Mouse (Mus musculus): Measurements from ENCODE around the gene Ano8. TPM values are rescaled to one million over a fixed set of nuclear protein-coding genes. Genes with fewer than 3 reads are reported as not detected.

Ano8 gene
- polyA plus RNA-seq, 1 experiment: 7.1 TPM

- no peak overlapping the region for H3K4me3 ChIP-seq (ENCODE audit: low read depth, low read length)
- peaks cover 5% of the 10 kb centered on the region for H3K4me1 ChIP-seq (ENCODE audit: control insufficient read depth, insufficient read depth, low read length)
- no peak overlapping the region for H3K27ac ChIP-seq (ENCODE audit: insufficient read depth, low read length)
- TF ChIP-seq EP300 (IDR thresholded peaks at IDR 0.05; ENCODE audit: insufficient read depth, low read depth, low read length) (no peak), POLR2A (IDR thresholded peaks at IDR 0.05; ENCODE audit: insufficient read depth, low read length) (no peak), CTCF (IDR thresholded peaks at IDR 0.05; ENCODE audit: low read depth, low read length) (no peak)
- H3K9ac ChIP-seq (ENCODE audit: low read depth, poor library complexity, severe bottlenecking): no peak overlapping the region
- H3K27me3 ChIP-seq (ENCODE audit: control insufficient read depth, insufficient read depth, low read length, poor library complexity, severe bottlenecking): no peaks in the 10 kb centered on the region
- no peaks in the 10 kb centered on the region for H3K36me3 ChIP-seq (ENCODE audit: control insufficient read depth, insufficient read depth, low read length, poor library complexity, severe bottlenecking)
- no peaks in the 10 kb centered on the region for H3K9me3 ChIP-seq (replicated peaks; ENCODE audit: control insufficient read depth, insufficient read depth, low read length, poor library complexity, severe bottlenecking)
These were observed 18.6 kb upstream of the Ano8 start for GRCm38 (mm10) chr8:71504349-71504748.

- Histone ChIP-seq H3K27ac (ENCODE audit: insufficient read depth, low read length) (peak overlapping the region; percentile 83), H3K4me3 (ENCODE audit: low read depth, low read length) (peak overlapping the region; percentile 7; the same call in 1 of the 2 replicates), H3K36me3 (ENCODE audit: control insufficient read depth, insufficient read depth, low read length, poor library complexity, severe bottlenecking) (peaks cover 5% of the 10 kb centered on the region), H3K27me3 (ENCODE audit: control insufficient read depth, insufficient read depth, low read length, poor library complexity, severe bottlenecking) (no peaks in the 10 kb centered on the region), H3K9ac (ENCODE audit: low read depth, poor library complexity, severe bottlenecking) (no peak overlapping the region), H3K4me1 (ENCODE audit: control insufficient read depth, insufficient read depth, low read length) (peaks cover 8% of the 10 kb centered on the region), H3K9me3 (replicated peaks; ENCODE audit: control insufficient read depth, insufficient read depth, low read length, poor library complexity, severe bottlenecking) (no peaks in the 10 kb centered on the region)
- TF ChIP-seq POLR2A (IDR thresholded peaks at IDR 0.05; ENCODE audit: insufficient read depth, low read length) (no peak), EP300 (IDR thresholded peaks at IDR 0.05; ENCODE audit: insufficient read depth, low read depth, low read length) (peak; percentile 58; the same call in 1 of the 2 replicates), CTCF (IDR thresholded peaks at IDR 0.05; ENCODE audit: low read depth, low read length) (no peak)
These were observed 13.3 kb upstream of the Ano8 start for GRCm38 (mm10) chr8:71498816-71499690.

GRCm38 (mm10) chr8:71497881-71498501, 12.2 kb upstream of the Ano8 start:
- H3K27me3 ChIP-seq (ENCODE audit: control insufficient read depth, insufficient read depth, low read length, poor library complexity, severe bottlenecking): no peaks in the 10 kb centered on the region
- no peak overlapping the region for H3K4me3 ChIP-seq (ENCODE audit: low read depth, low read length)
- no peak for TF ChIP-seq POLR2A (IDR thresholded peaks at IDR 0.05; ENCODE audit: insufficient read depth, low read length)
- TF ChIP-seq EP300 (IDR thresholded peaks at IDR 0.05; ENCODE audit: insufficient read depth, low read depth, low read length): no peak
- TF ChIP-seq CTCF (IDR thresholded peaks at IDR 0.05; ENCODE audit: low read depth, low read length): no peak
- H3K27ac ChIP-seq (ENCODE audit: insufficient read depth, low read length): peak overlapping the region; percentile 34
- peaks cover 9% of the 10 kb centered on the region for H3K36me3 ChIP-seq (ENCODE audit: control insufficient read depth, insufficient read depth, low read length, poor library complexity, severe bottlenecking)
- H3K9me3 ChIP-seq (replicated peaks; ENCODE audit: control insufficient read depth, insufficient read depth, low read length, poor library complexity, severe bottlenecking): no peaks in the 10 kb centered on the region
- H3K4me1 ChIP-seq (ENCODE audit: control insufficient read depth, insufficient read depth, low read length): peaks cover 8% of the 10 kb centered on the region
- H3K9ac ChIP-seq (ENCODE audit: low read depth, poor library complexity, severe bottlenecking): peak overlapping the region; percentile 13

GRCm38 (mm10) chr8:71497077-71497645, 11.4 kb upstream of the Ano8 start:
- Histone ChIP-seq H3K9me3 (replicated peaks; ENCODE audit: control insufficient read depth, insufficient read depth, low read length, poor library complexity, severe bottlenecking) (no peaks in the 10 kb centered on the region), H3K27me3 (ENCODE audit: control insufficient read depth, insufficient read depth, low read length, poor library complexity, severe bottlenecking) (no peaks in the 10 kb centered on the region), H3K4me3 (ENCODE audit: low read depth, low read length) (no peak overlapping the region), H3K9ac (ENCODE audit: low read depth, poor library complexity, severe bottlenecking) (no peak overlapping the region), H3K27ac (ENCODE audit: insufficient read depth, low read length) (peak overlapping the region; percentile 34; the same call in 1 of the 2 replicates), H3K36me3 (ENCODE audit: control insufficient read depth, insufficient read depth, low read length, poor library complexity, severe bottlenecking) (peaks cover 18% of the 10 kb centered on the region), H3K4me1 (ENCODE audit: control insufficient read depth, insufficient read depth, low read length) (peaks cover 8% of the 10 kb centered on the region)
- TF ChIP-seq POLR2A (IDR thresholded peaks at IDR 0.05; ENCODE audit: insufficient read depth, low read length) (no peak), EP300 (IDR thresholded peaks at IDR 0.05; ENCODE audit: insufficient read depth, low read depth, low read length) (no peak), CTCF (IDR thresholded peaks at IDR 0.05; ENCODE audit: low read depth, low read length) (no peak)

GRCm38 (mm10) chr8:71496481-71496880, 10.7 kb upstream of the Ano8 start:
- no peaks in the 10 kb centered on the region for H3K27me3 ChIP-seq (ENCODE audit: control insufficient read depth, insufficient read depth, low read length, poor library complexity, severe bottlenecking)
- no peak overlapping the region for H3K4me3 ChIP-seq (ENCODE audit: low read depth, low read length)
- H3K4me1 ChIP-seq (ENCODE audit: control insufficient read depth, insufficient read depth, low read length): peaks cover 8% of the 10 kb centered on the region
- H3K27ac ChIP-seq (ENCODE audit: insufficient read depth, low read length): 0 out of 2 replicates have a peak overlapping the region, but pooled peaks have one; percentile 17
- TF ChIP-seq POLR2A (IDR thresholded peaks at IDR 0.05; ENCODE audit: insufficient read depth, low read length) (no peak), CTCF (IDR thresholded peaks at IDR 0.05; ENCODE audit: low read depth, low read length) (peak; percentile 13), EP300 (IDR thresholded peaks at IDR 0.05; ENCODE audit: insufficient read depth, low read depth, low read length) (no peak)
- peaks cover 22% of the 10 kb centered on the region for H3K36me3 ChIP-seq (ENCODE audit: control insufficient read depth, insufficient read depth, low read length, poor library complexity, severe bottlenecking)
- no peaks in the 10 kb centered on the region for H3K9me3 ChIP-seq (replicated peaks; ENCODE audit: control insufficient read depth, insufficient read depth, low read length, poor library complexity, severe bottlenecking)
- peak overlapping the region; percentile 15; the same call in 1 of the 2 replicates for H3K9ac ChIP-seq (ENCODE audit: low read depth, poor library complexity, severe bottlenecking)
